Mouse (Mus musculus): ENCODE results near the gene Plxnb2. TPM values are rescaled to one million over a fixed set of nuclear protein-coding genes. Genes with fewer than 3 reads are reported as not detected.

Plxnb2 gene
- polyA plus RNA-seq, 1 experiment = 194 TPM

DNA sequence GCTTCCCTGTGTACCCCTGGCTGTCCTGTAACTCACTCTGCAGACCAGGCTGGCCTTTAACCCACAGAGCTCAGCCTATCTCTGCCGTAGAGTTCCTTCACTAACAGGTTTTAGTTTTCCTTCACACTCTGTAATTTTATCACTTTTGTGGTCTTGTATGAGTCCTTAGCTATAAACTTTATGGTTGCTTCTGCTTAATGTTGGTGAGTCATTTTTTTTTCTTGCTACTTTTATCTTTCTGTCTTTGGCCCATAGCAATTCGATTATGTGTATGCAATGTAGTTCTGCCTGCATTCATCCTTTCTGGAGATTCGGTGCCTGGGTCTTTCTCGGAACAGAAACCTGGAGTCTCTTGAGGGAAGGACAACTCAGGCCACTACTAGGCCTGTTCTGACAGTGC is 26.9 kb upstream of the Plxnb2 start:
- H3K4me1 ChIP-seq (ENCODE audit: control insufficient read depth, insufficient read depth, low read length) = no peaks in the 10 kb centered on the region
- no peak overlapping the region for H3K27ac ChIP-seq (ENCODE audit: insufficient read depth, low read length)
- TF ChIP-seq POLR2A (IDR thresholded peaks at IDR 0.05; ENCODE audit: low read depth, low read length) (no peak), CTCF (IDR thresholded peaks at IDR 0.05; ENCODE audit: borderline replicate concordance, insufficient read depth, low read length) (no peak)
- H3K4me3 ChIP-seq (ENCODE audit: insufficient read depth, low read length) = no peak overlapping the region

DNA sequence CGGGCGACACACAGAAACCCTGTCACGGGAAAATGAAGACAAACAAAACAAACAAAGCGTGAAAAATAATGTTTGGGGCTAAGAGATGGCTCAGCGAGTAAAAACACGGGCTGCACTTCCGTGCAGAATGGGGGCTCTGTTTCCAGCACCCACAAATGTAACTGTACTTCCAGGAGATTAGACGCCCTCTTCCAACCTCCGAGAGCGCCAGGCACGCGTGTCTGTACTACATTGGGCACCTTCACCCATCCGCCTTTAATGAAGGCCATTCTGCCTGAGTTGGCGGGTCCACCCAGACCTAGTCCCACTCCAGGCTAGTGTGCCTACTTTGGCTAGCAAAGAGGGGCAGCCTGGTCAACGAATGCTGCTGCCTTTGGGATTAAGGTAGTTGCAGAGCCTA is 16.5 kb upstream of the Plxnb2 start:
- no peak overlapping the region for H3K27ac ChIP-seq (ENCODE audit: insufficient read depth, low read length)
- H3K4me3 ChIP-seq (ENCODE audit: insufficient read depth, low read length) = peak overlapping the region; percentile 85
- no peak for TF ChIP-seq CTCF (IDR thresholded peaks at IDR 0.05; ENCODE audit: borderline replicate concordance, insufficient read depth, low read length)
- no peak for TF ChIP-seq POLR2A (IDR thresholded peaks at IDR 0.05; ENCODE audit: low read depth, low read length)
- H3K4me1 ChIP-seq (ENCODE audit: control insufficient read depth, insufficient read depth, low read length) = 0 out of 2 replicates have a peak, but pooled peaks cover 3% of the 10 kb centered on the region

- Histone ChIP-seq H3K4me3 (ENCODE audit: insufficient read depth, low read length) (peak within 1 kb of the TSS; percentile 85), H3K27ac (ENCODE audit: insufficient read depth, low read length) (peak within 1 kb of the TSS; percentile 81), H3K4me1 (ENCODE audit: control insufficient read depth, insufficient read depth, low read length) (0 out of 2 replicates have a peak, but pooled peaks cover 3% of the 10 kb centered on the region)
- no peak for TF ChIP-seq POLR2A (IDR thresholded peaks at IDR 0.05; ENCODE audit: low read depth, low read length)
- TF ChIP-seq CTCF (IDR thresholded peaks at IDR 0.05; ENCODE audit: borderline replicate concordance, insufficient read depth, low read length) = peak; percentile 68
Measured at GRCm38 (mm10) chr15:89196313-89196706, 15.7 kb upstream of the Plxnb2 start, which contains the start of gene Dennd6b. Gene Dennd6b (minus strand): TSS chr15:89196496.

DNA sequence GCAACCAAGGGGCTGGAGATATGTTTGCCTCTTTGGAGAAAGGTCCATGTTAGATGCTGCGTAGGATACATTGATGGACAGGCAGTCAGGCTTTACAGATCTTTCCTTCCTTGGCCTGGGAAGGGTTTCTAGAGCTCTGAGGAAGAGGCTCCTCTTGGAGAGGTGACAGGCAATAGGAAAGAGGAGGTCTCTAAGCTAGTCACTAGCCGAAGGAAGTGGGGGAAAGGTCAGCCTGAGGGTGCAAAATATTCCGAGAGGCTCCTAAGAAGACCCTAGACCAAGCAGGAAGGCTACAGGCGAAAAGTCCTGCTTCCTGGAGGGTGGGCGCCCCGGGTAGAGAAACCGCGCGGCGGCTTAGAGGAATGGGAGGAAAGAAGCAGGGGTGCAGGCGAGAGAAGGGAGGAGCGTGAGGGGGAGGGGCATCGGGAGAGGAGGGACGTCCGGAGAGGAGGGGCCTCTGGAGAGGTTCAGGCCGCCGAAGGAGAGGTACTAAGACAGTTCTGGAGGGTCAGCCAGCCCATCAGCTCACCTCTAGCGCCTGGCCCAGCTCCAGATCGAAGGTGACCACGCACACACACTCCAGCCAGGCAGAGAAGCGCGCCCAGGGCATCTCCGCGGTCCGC is 15.2 kb upstream of the Plxnb2 start:
- Histone ChIP-seq H3K4me1 (ENCODE audit: control insufficient read depth, insufficient read depth, low read length) (0 out of 2 replicates have a peak, but pooled peaks cover 3% of the 10 kb centered on the region), H3K27ac (ENCODE audit: insufficient read depth, low read length) (peak overlapping the region; percentile 81), H3K4me3 (ENCODE audit: insufficient read depth, low read length) (peak overlapping the region; percentile 85)
- TF ChIP-seq CTCF (IDR thresholded peaks at IDR 0.05; ENCODE audit: borderline replicate concordance, insufficient read depth, low read length) (no peak), POLR2A (IDR thresholded peaks at IDR 0.05; ENCODE audit: low read depth, low read length) (peak; percentile 93)

DNA sequence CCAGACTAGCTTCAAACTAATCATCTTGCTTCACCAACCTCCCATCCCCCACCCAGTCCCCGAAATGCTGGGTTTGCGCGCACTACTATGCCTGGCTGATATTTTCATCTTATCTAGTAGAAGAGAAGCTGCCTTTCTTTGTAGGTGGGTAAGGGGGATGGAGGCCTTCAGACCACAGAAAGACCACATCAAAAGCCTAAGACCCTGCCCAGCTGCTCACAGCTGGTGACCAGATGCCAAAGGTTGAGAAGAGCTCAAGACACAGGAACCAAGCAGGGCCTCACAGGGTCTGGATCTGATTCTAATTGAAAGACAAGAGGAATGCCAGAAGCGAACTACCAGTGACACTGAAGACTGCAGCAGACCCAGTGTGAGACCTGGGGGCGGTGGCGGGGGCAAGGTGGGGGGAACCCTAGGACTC is 14.7 kb upstream of the Plxnb2 start:
- Histone ChIP-seq H3K4me3 (ENCODE audit: insufficient read depth, low read length) (peak overlapping the region; percentile 85; the same call in 1 of the 2 replicates), H3K4me1 (ENCODE audit: control insufficient read depth, insufficient read depth, low read length) (0 out of 2 replicates have a peak, but pooled peaks cover 3% of the 10 kb centered on the region), H3K27ac (ENCODE audit: insufficient read depth, low read length) (no peak overlapping the region)
- TF ChIP-seq POLR2A (IDR thresholded peaks at IDR 0.05; ENCODE audit: low read depth, low read length) (no peak), CTCF (IDR thresholded peaks at IDR 0.05; ENCODE audit: borderline replicate concordance, insufficient read depth, low read length) (no peak)

GRCm38 (mm10) chr15:89184937-89185227 is 4.3 kb upstream of the Plxnb2 start:
- no peaks in the 10 kb centered on the region for H3K4me1 ChIP-seq (ENCODE audit: control insufficient read depth, insufficient read depth, low read length)
- no peak overlapping the region for H3K27ac ChIP-seq (ENCODE audit: insufficient read depth, low read length)
- no peak overlapping the region for H3K4me3 ChIP-seq (ENCODE audit: insufficient read depth, low read length)
- TF ChIP-seq CTCF (IDR thresholded peaks at IDR 0.05; ENCODE audit: borderline replicate concordance, insufficient read depth, low read length) = no peak

- no peak for TF ChIP-seq POLR2A (IDR thresholded peaks at IDR 0.05; ENCODE audit: low read depth, low read length)
- TF ChIP-seq CTCF (IDR thresholded peaks at IDR 0.05; ENCODE audit: borderline replicate concordance, insufficient read depth, low read length) = no peak
- no peaks in the 10 kb centered on the region for H3K4me1 ChIP-seq (ENCODE audit: control insufficient read depth, insufficient read depth, low read length)
- H3K27ac ChIP-seq (ENCODE audit: insufficient read depth, low read length) = no peak overlapping the region
- H3K4me3 ChIP-seq (ENCODE audit: insufficient read depth, low read length) = no peak overlapping the region
Measured at GRCm38 (mm10) chr15:89184141-89184936, 3.8 kb upstream of the Plxnb2 start.

DNA sequence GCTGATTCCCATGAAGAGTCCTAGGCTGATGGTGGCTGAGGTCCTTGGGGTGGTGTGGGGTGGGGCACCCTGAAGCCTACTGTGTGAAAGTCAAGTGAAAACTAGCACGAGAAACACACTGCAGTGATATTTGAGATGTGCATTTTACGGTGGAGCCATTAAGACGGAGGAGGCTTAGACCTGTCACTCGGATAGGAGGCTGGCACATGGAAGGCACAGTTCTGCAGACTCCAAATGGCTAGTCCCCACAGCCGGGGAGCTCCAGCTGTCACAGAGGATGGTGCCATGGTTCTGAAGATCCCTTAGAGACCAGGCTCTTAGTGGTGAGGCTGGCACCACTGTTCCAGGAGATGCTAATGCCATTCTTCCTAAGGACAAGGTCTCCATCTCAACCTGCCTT is 2.3 kb upstream of the Plxnb2 start:
- TF ChIP-seq CTCF (IDR thresholded peaks at IDR 0.05; ENCODE audit: borderline replicate concordance, insufficient read depth, low read length) = no peak
- no peak overlapping the region for H3K27ac ChIP-seq (ENCODE audit: insufficient read depth, low read length)
- no peak overlapping the region for H3K4me3 ChIP-seq (ENCODE audit: insufficient read depth, low read length)
- H3K4me1 ChIP-seq (ENCODE audit: control insufficient read depth, insufficient read depth, low read length) = peaks cover 5% of the 10 kb centered on the region

DNA sequence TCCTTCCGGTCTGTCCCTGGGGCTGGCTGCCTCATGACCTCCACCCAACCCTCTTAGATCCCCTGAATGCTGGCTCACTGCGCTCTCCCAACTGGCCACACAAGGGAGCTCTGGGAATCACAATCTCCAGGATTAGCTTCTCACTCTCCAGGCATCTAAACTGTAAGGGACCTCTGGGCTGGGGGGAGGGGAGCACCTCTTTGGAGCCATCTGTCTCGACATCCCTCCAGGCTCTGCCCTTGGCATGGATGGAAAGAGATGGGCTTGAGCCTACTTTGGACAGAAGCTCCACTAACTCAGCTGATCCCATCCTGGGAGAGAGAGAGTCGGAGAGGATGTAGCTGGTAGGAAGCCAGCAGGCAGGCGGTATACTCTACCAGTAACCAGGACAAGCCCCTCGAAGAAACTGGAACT is 1.7 kb upstream of the Plxnb2 start:
- Histone ChIP-seq H3K4me3 (ENCODE audit: insufficient read depth, low read length) (no peak overlapping the region), H3K4me1 (ENCODE audit: control insufficient read depth, insufficient read depth, low read length) (peaks cover 8% of the 10 kb centered on the region), H3K27ac (ENCODE audit: insufficient read depth, low read length) (no peak overlapping the region)
- no peak for TF ChIP-seq POLR2A (IDR thresholded peaks at IDR 0.05; ENCODE audit: low read depth, low read length)
- no peak for TF ChIP-seq CTCF (IDR thresholded peaks at IDR 0.05; ENCODE audit: borderline replicate concordance, insufficient read depth, low read length)

GRCm38 (mm10) chr15:89181561-89182270 is 1.1 kb upstream of the Plxnb2 start:
- Histone ChIP-seq H3K4me1 (ENCODE audit: control insufficient read depth, insufficient read depth, low read length) (peaks cover 10% of the 10 kb centered on the region), H3K4me3 (ENCODE audit: insufficient read depth, low read length) (no peak overlapping the region), H3K27ac (ENCODE audit: insufficient read depth, low read length) (peak overlapping the region; percentile 92)
- TF ChIP-seq CTCF (IDR thresholded peaks at IDR 0.05; ENCODE audit: borderline replicate concordance, insufficient read depth, low read length) (no peak), POLR2A (IDR thresholded peaks at IDR 0.05; ENCODE audit: low read depth, low read length) (no peak)

Data from embryonic fibroblast, embryonic 13.5 days (primary cell).